Mouse (Mus musculus) ES-E14 (cell line): ENCODE results near the gene Gpatch2. TPM values are rescaled to one million over a fixed set of nuclear protein-coding genes. Genes with fewer than 3 reads are reported as not detected.

Source experiments
- DNase-seq: peaks from one replicate; pipeline ENCODE4 v3.0.0-alpha.2; 2013; ENCODE audit warnings: low read depth, low spot score
- H3K27ac ChIP-seq: 2 replicates; pipeline ENCODE4 v1.5.1; 2012; ENCODE audit warnings: low read depth, mild to moderate bottlenecking, low read length, moderate library complexity, mixed read lengths; ENCODE audit not compliant: poor library complexity, insufficient read depth, severe bottlenecking
- H3K36me3 ChIP-seq: 2 replicates; pipeline ENCODE4 v1.6.1; 2012; ENCODE audit warnings: mild to moderate bottlenecking, low read length, moderate library complexity, mixed read lengths; ENCODE audit not compliant: control insufficient read depth, poor library complexity, insufficient read depth, severe bottlenecking
- H3K4me1 ChIP-seq, 2 experiments: fragments of 150-350 bp in 1 of 2; sonication (generic) in 1 of 2; 2 replicates each; pipeline ENCODE4 v1.6.1; 2012; ENCODE audit warnings: low read length in 2 of 2, mild to moderate bottlenecking in 1 of 2, mixed read lengths in 1 of 2; ENCODE audit not compliant: control insufficient read depth in 2 of 2, insufficient read depth in 2 of 2, poor library complexity in 1 of 2
- H3K4me3 ChIP-seq, 2 experiments: fragments of 150-350 bp in 1 of 2; sonication (generic) in 1 of 2; 2 replicates each; pipeline ENCODE4 v1.5.1; 2012; ENCODE audit warnings: low read length in 2 of 2, low read depth in 1 of 2, mild to moderate bottlenecking in 1 of 2, mixed read lengths in 1 of 2; ENCODE audit not compliant: insufficient read depth in 1 of 2, poor library complexity in 1 of 2, severe bottlenecking in 1 of 2
- H3K9ac ChIP-seq: 2 replicates; pipeline ENCODE4 v1.6.1; 2012; ENCODE audit warnings: low read depth, mild to moderate bottlenecking, low read length, mixed read lengths; ENCODE audit not compliant: poor library complexity, insufficient read depth, severe bottlenecking
- H3K9me3 ChIP-seq: fragments of 150-350 bp; sonication (generic); 2 replicates; pipeline ENCODE4 v1.6.1; 2012; ENCODE audit warnings: low read depth, mild to moderate bottlenecking, low read length; ENCODE audit not compliant: control insufficient read depth, insufficient read depth
- CHD2 ChIP-seq: IDR thresholded peaks from 2 replicates; pipeline ENCODE4 v1.6.1; 2014; ENCODE audit warnings: mild to moderate bottlenecking, low read depth, low read length, inconsistent platforms
- HCFC1 ChIP-seq: IDR thresholded peaks from 2 replicates; pipeline ENCODE4 v1.6.1; 2012; ENCODE audit warnings: low read length, inconsistent platforms, borderline replicate concordance; ENCODE audit not compliant: insufficient read depth
- MAFK ChIP-seq: IDR thresholded peaks from 2 replicates; pipeline ENCODE4 v1.6.1; 2014; ENCODE audit warnings: mild to moderate bottlenecking, low read depth, low read length, inconsistent platforms; ENCODE audit not compliant: insufficient read depth
- ZC3H11A ChIP-seq: IDR thresholded peaks from 2 replicates; pipeline ENCODE4 v1.6.1; 2012; ENCODE audit warnings: low read depth, mild to moderate bottlenecking, inconsistent platforms, low read length, borderline replicate concordance
- ZNF384 ChIP-seq: IDR thresholded peaks from 2 replicates; pipeline ENCODE4 v1.6.1; 2012; ENCODE audit warnings: low read depth, low read length, inconsistent platforms
- in situ Hi-C, 2 experiments: fragments of 600-800 bp; cut with MboI; formaldehyde crosslinking; loops; one replicate each; pipeline ENCODE4 v1.15.1; 2025; ENCODE audit warnings: low sequenced_read_pairs in 2 of 2, inconsistent platforms in 1 of 2; ENCODE audit not compliant: unreplicated experiment in 2 of 2
- total RNA-seq: library from RNA; depleted of rRNA; stranded (reverse); fragments of 300-350 nt; gene quantifications from 2 replicates; pipeline ENCODE4 v1.2.3, GENCODE M21; 2012

Gpatch2 gene
- total RNA-seq, 1 experiment = 22.4 TPM

DNA sequence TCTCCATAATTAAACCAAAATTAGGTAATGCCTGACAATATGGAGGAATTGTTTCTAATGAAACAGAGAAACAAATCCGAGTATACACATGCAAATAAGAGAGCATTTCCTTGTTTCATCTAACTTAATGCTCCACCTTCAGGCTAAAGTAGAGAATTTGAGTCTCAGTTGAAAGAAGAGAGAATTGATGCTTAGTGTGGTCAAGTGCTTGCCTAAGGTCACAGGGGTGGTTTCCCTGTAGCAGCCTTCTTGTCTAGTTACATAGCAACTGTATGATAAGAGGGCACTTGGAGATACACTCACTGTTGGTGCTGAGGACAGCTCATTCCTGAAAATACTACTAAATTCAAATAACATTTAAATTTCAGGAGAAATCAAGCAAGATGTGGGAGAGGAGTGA, 36.8 kb upstream of the Gpatch2 start:
- H3K27ac ChIP-seq = no peak overlapping the region
- H3K9ac ChIP-seq = no peak overlapping the region
- no peak overlapping the region for H3K4me3 ChIP-seq
- H3K9me3 ChIP-seq = no peaks in the 10 kb centered on the region
- H3K36me3 ChIP-seq = no peaks in the 10 kb centered on the region
- no peak for TF ChIP-seq ZNF384
- no peak for TF ChIP-seq MAFK
- no peak for TF ChIP-seq CHD2
- TF ChIP-seq HCFC1 = no peak
- no peak for TF ChIP-seq ZC3H11A
- no peak for DNase-seq
- in situ Hi-C loops = no loop called here
- peaks cover 0 to 3% of the 10 kb centered on the region in 2 experiments; a peak in 1 of 4 replicates for H3K4me1 ChIP-seq

GRCm38 (mm10) chr1:187205506-187205905, 9.8 kb upstream of the Gpatch2 start:
- H3K9ac ChIP-seq = no peak overlapping the region
- no peak overlapping the region for H3K27ac ChIP-seq
- in situ Hi-C loops = no loop called here
- no peak overlapping the region for H3K4me3 ChIP-seq
- no peaks in the 10 kb centered on the region for H3K9me3 ChIP-seq
- DNase-seq = no peak
- TF ChIP-seq CHD2 (no peak), ZC3H11A (no peak), HCFC1 (no peak), ZNF384 (no peak), MAFK (no peak)
- H3K4me1 ChIP-seq = no peaks in the 10 kb centered on the region; a peak in 1 of 4 replicates
- H3K36me3 ChIP-seq = no peaks in the 10 kb centered on the region

DNA sequence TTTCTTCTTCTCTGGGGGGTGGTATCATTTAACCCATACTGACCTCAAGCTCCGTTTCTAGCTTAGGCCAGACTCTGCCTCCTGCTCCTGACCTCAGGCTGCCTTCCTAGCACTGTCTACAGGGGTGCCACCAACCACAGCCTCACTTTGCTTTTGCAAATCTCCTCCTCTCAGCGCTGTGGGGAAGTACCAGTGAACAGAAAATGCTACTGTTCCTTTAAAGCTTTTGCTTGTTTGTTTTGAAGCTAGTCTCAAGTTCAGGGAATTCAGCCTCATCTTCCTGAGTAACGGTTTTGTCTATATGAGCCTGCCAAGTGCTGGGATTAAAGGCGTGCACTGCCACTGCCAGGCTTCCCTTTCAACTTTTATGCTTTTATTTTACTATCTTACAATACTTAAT, 5.8 kb upstream of the Gpatch2 start:
- no peaks in the 10 kb centered on the region for H3K36me3 ChIP-seq
- no peak for DNase-seq
- H3K4me1 ChIP-seq = peaks cover 0 to 4% of the 10 kb centered on the region in 2 experiments; a peak in 2 of 4 replicates
- H3K9me3 ChIP-seq = no peaks in the 10 kb centered on the region
- H3K27ac ChIP-seq = no peak overlapping the region
- H3K9ac ChIP-seq = no peak overlapping the region
- no peak for TF ChIP-seq ZC3H11A
- TF ChIP-seq CHD2 = no peak
- TF ChIP-seq ZNF384 = no peak
- TF ChIP-seq MAFK = no peak
- no peak for TF ChIP-seq HCFC1
- in situ Hi-C loops = no loop called here
- H3K4me3 ChIP-seq = no peak overlapping the region

DNA sequence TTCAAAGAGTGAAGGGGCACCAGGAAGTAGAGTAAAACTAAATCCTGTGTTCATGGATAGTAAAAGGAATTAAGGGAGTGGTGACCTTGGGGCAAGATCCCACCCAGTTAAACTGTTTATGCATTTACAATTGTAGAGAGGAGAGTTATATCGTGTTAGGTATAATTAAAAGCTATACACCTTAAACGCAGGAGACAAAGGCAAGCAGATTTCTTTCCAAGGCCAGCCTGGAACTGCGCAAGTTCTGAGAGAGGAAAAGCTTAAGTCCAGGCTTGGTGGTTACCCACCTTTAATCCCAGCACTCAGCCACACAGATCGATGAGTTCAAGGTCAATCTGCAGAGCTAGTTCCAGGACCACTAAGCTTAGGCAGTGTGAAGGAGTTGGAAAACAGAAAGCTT, 4.6 kb upstream of the Gpatch2 start:
- Histone ChIP-seq H3K4me3 (no peak overlapping the region), H3K9me3 (no peaks in the 10 kb centered on the region), H3K4me1 (peaks cover 0 to 4% of the 10 kb centered on the region in 2 experiments; a peak in 2 of 4 replicates), H3K36me3 (no peaks in the 10 kb centered on the region), H3K27ac (peak overlapping the region; percentile 31; the same call in 1 of the 2 replicates), H3K9ac (no peak overlapping the region; the same call in 1 of the 2 replicates)
- no peak for DNase-seq
- in situ Hi-C loops = no loop called here
- TF ChIP-seq HCFC1 (no peak), CHD2 (no peak), ZNF384 (no peak), ZC3H11A (no peak), MAFK (no peak)

DNA sequence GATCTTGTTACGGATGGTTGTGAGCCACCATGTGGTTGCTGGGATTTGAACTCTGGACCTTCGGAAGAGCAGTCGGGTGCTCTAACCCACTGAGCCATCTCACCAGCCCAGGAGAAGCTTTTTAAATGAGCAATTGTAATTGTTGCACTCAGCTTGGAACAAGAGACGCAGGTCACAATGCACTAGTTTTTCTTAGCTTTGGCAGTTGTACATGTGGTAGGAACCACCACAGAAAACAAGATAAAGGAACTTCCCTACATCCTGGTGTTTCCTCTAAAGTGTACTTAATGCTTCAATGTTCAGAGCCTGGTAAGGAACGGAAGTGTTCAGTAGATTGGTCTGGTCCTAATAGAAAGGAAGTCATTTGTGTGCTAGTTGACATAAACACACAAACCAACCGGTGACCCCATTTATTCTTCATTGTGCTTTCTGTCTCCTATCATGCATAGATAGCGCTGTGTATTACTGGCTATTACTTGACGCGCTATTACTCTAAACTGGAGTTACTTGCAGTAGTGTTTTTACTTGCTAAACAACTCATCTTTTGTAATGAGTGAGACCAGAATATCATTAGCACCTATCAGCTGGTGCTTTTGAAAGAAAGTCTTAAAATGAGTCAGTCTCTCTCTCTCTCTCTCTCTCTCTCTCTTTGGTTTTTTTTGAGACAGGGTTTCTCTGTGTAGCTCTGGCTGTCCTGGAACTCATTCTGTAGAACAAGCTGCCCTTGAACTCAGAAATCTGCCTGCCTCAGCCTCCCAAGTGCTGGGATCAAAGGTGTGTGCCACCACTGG, 1.5 kb downstream of the Gpatch2 start:
- TF ChIP-seq HCFC1 (no peak), ZC3H11A (no peak), MAFK (no peak), CHD2 (no peak), ZNF384 (no peak)
- Histone ChIP-seq H3K9me3 (no peaks in the 10 kb centered on the region), H3K4me3 (no peak overlapping the region), H3K27ac (no peak overlapping the region), H3K36me3 (no peaks in the 10 kb centered on the region), H3K9ac (no peak overlapping the region), H3K4me1 (no peaks in the 10 kb centered on the region)
- no peak for DNase-seq
- in situ Hi-C loops = no loop called here
